24 mouse cellular contexts compared by ENCODE assay signal in genomic region chr10:55257351-55257750, GRCm38 (mm10).
DNase-seq lines count a peak whose midpoint lies in the region; ATAC-seq and TF ChIP-seq lines count a peak whose summit lies in the region.
"Had no signal": no experiment of that assay in that cellular context is flagged by ENCODE, and none has a peak within 500 bp of the region (broad histone marks: within the 10 kb centered on the region; RNA-seq: fewer than 3 reads in every experiment).

No protein-coding gene starts in this region.

- no peaks in the 10 kb centered on the region for H3K36me3 ChIP-seq in liver, adult 2 months (ENCODE audit: control insufficient read depth, insufficient read depth, low read length)
- H3K36me3 ChIP-seq in MEL (ENCODE audit: control insufficient read depth in 1 of 2, insufficient read depth in 2 of 2, low read length in 2 of 2): no peaks in the 10 kb centered on the region
- H3K36me3 ChIP-seq: embryonic facial prominence, embryonic 15.5 days; forebrain, embryonic 10.5 days; G1E; heart, embryonic 13.5 days; hindbrain, embryonic 12.5 days had no signal

- H3K4me1 ChIP-seq in liver, adult 2 months (ENCODE audit: control insufficient read depth, insufficient read depth, low read length): no peaks in the 10 kb centered on the region
- no peaks in the 10 kb centered on the region for H3K4me1 ChIP-seq in MEL (ENCODE audit: control insufficient read depth in 1 of 2, insufficient read depth in 2 of 2, low read length in 2 of 2)
- H3K4me1 ChIP-seq: embryonic facial prominence, embryonic 15.5 days; forebrain, embryonic 10.5 days; heart, embryonic 13.5 days; hindbrain, embryonic 12.5 days had no signal

- H3K4me3 ChIP-seq in liver, adult 2 months (ENCODE audit: insufficient read depth, low read depth, low read length): no peak overlapping the region
- H3K4me3 ChIP-seq in MEL (ENCODE audit: control insufficient read depth in 1 of 2, insufficient read depth in 1 of 2, low read depth in 2 of 2, low read length in 2 of 2): no peak overlapping the region
- H3K4me3 ChIP-seq: embryonic facial prominence, embryonic 15.5 days; erythroblast, embryonic 14.5 days; forebrain, embryonic 10.5 days; heart, embryonic 13.5 days; hindbrain, embryonic 12.5 days had no signal

- 41% methylated on average over 3 of the region's 3 CpGs for WGBS in liver, adult 2 months

- peak; percentile 19 for DNase-seq in liver, adult 2 months (ENCODE audit: extremely low read depth, low read depth, low spot score)
- DNase-seq in liver (no peak), 3T3-L1 (ENCODE audit: low read depth, low spot score) (peak; percentile 63), MEL (ENCODE audit: low read depth, low spot score) (peak; percentile 10), MN1 (ENCODE audit: low spot score) (no peak)
- DNase-seq in frontal cortex, postnatal 14 days (ENCODE audit: low spot score in 2 of 2): no peak
- DNase-seq: adrenal gland, postnatal 25 days; cerebellum, adult 18-20 months; cerebellum, adult 9-11 months; cerebellum, postnatal 36 days; gastrocnemius, postnatal 36 days; heart, postnatal 36 days had no signal

- H3K9me3 ChIP-seq in MEL (replicated peaks; ENCODE audit: insufficient read depth, low read length): no peaks in the 10 kb centered on the region
- H3K9me3 ChIP-seq: embryonic facial prominence, embryonic 15.5 days; forebrain, embryonic 10.5 days; G1E; heart, embryonic 13.5 days; hindbrain, embryonic 12.5 days had no signal

- TF ChIP-seq RAD21 in MEL (IDR thresholded peaks at IDR 0.05; ENCODE audit: low read depth, low read length): no peak

- H3K27ac ChIP-seq in liver, adult 2 months (replicated peaks; ENCODE audit: insufficient read depth, low read depth, low read length): no peak overlapping the region
- H3K27ac ChIP-seq in MEL (ENCODE audit: control insufficient read depth, low read depth, low read length): no peak overlapping the region
- H3K27ac ChIP-seq: embryonic facial prominence, embryonic 15.5 days; forebrain, embryonic 10.5 days; heart, embryonic 13.5 days; hindbrain, embryonic 12.5 days had no signal

- TF ChIP-seq POLR2A in liver, adult 2 months (IDR thresholded peaks at IDR 0.05; ENCODE audit: extremely low read depth, insufficient read depth, low read length): no peak
- TF ChIP-seq POLR2A in MEL (IDR thresholded peaks at IDR 0.05; ENCODE audit: control insufficient read depth in 1 of 2, insufficient read depth in 1 of 2, low read depth in 1 of 2, low read length in 2 of 2, poor library complexity in 1 of 2): no peak

- H3K9ac ChIP-seq in liver, adult 2 months (ENCODE audit: low read depth, low read length): no peak overlapping the region
- H3K9ac ChIP-seq in MEL (ENCODE audit: control insufficient read depth, low read depth, low read length, poor library complexity, severe bottlenecking): no peak overlapping the region
- H3K9ac ChIP-seq: embryonic facial prominence, embryonic 15.5 days; heart, embryonic 13.5 days; hindbrain, embryonic 12.5 days had no signal

- no peak for TF ChIP-seq EP300 in MEL (IDR thresholded peaks at IDR 0.05; ENCODE audit: low read depth in 1 of 2, low read length in 2 of 2)

- ATAC-seq in megakaryocyte progenitor cell, adult 5-6 weeks (replicated peaks; ENCODE audit: poor library complexity): peak; percentile 81
- ATAC-seq: activated CD4-positive, CD25-positive, alpha-beta regulatory T cell, adult 4 months; forebrain, embryonic 14.5 days; hindbrain, embryonic 16.5 days; inflammation-experienced regulatory T-cells, adult 6 months; Patski had no signal

- no peak for TF ChIP-seq CTCF in liver, adult 2 months (IDR thresholded peaks at IDR 0.05; ENCODE audit: low read depth, low read length)
- no peak for TF ChIP-seq CTCF in MEL (IDR thresholded peaks at IDR 0.05 in 2 of 3, conservative IDR thresholded peaks at IDR 0.05 in 1 of 3; ENCODE audit: control insufficient read depth in 1 of 3, insufficient read depth in 1 of 3, low read depth in 2 of 3, low read length in 3 of 3, poor library complexity in 1 of 3, severe bottlenecking in 1 of 3)

- no peaks in the 10 kb centered on the region for H3K27me3 ChIP-seq in liver, adult 2 months (ENCODE audit: control insufficient read depth, insufficient read depth, low read length)
- no peaks in the 10 kb centered on the region for H3K27me3 ChIP-seq in MEL (ENCODE audit: control insufficient read depth in 1 of 2, insufficient read depth in 2 of 2, low read length in 2 of 2)
- H3K27me3 ChIP-seq: embryonic facial prominence, embryonic 15.5 days; heart, embryonic 13.5 days; hindbrain, embryonic 12.5 days; Patski had no signal

- no peaks in the 10 kb centered on the region for H3K79me2 ChIP-seq in liver, adult 2 months (ENCODE audit: control insufficient read depth, insufficient read depth, low read length)
- no peaks in the 10 kb centered on the region for H3K79me2 ChIP-seq in MEL (ENCODE audit: control insufficient read depth, insufficient read depth, low read length, poor library complexity)

TF ChIP-seq in MEL, 35 proteins besides CTCF, POLR2A, EP300 and RAD21:
- TF ChIP-seq ZMIZ1 (IDR thresholded peaks at IDR 0.05; ENCODE audit: low read depth, low read length) (no peak), ZNF384 (IDR thresholded peaks at IDR 0.05; ENCODE audit: low read depth, low read length) (no peak), GABPA (IDR thresholded peaks at IDR 0.05; ENCODE audit: low read depth, low read length) (no peak), E2F4 (IDR thresholded peaks at IDR 0.05; ENCODE audit: borderline replicate concordance, low read depth, low read length) (no peak), KAT2A (conservative IDR thresholded peaks at IDR 0.05; ENCODE audit: low read depth, low read length) (no peak), RCOR1 (IDR thresholded peaks at IDR 0.05; ENCODE audit: low read depth, low read length) (no peak), HCFC1 (IDR thresholded peaks at IDR 0.05; ENCODE audit: low read depth, low read length) (no peak), ZKSCAN1 (IDR thresholded peaks at IDR 0.05; ENCODE audit: low read depth, low read length) (no peak), SIN3A (IDR thresholded peaks at IDR 0.05; ENCODE audit: low read length) (no peak), TCF12 (IDR thresholded peaks at IDR 0.05; ENCODE audit: low read depth, low read length) (no peak), MEF2A (IDR thresholded peaks at IDR 0.05; ENCODE audit: extremely low read depth, insufficient replicate concordance, low read depth, low read length, poor library complexity, severe bottlenecking) (no peak), ELF1 (IDR thresholded peaks at IDR 0.05; ENCODE audit: low read depth, low read length) (no peak), SMC3 (IDR thresholded peaks at IDR 0.05; ENCODE audit: low read depth, low read length) (no peak), ZC3H11A (IDR thresholded peaks at IDR 0.05; ENCODE audit: low read depth, low read length) (no peak), UBTF (IDR thresholded peaks at IDR 0.05; ENCODE audit: borderline replicate concordance, insufficient read depth, low read depth, low read length) (no peak), MYC (IDR thresholded peaks at IDR 0.05; ENCODE audit: low read depth, low read length) (no peak), CHD2 (IDR thresholded peaks at IDR 0.05; ENCODE audit: low read length) (no peak), GATA1 (IDR thresholded peaks at IDR 0.05; ENCODE audit: low read depth, low read length) (no peak), NRF1 (IDR thresholded peaks at IDR 0.05; ENCODE audit: insufficient read depth, low read depth, low read length, poor library complexity, severe bottlenecking) (no peak), POLR2AphosphoS2 (IDR thresholded peaks at IDR 0.05; ENCODE audit: low read length) (no peak)

Comparison
In these comparisons a context has a peak if more than half of its experiments do, and no peak if none do; other contexts are left out.
1. DNase-seq: peak in liver, adult 2 months (single experiment), 3T3-L1 (single experiment) and MEL (single experiment); none in liver (single experiment), frontal cortex, postnatal 14 days (0 of 2) and MN1 (single experiment).